Mouse (Mus musculus) adrenal gland, postnatal 10 days (tissue): ENCODE measurements around the gene Rpl26. TPM values are rescaled to one million over a fixed set of nuclear protein-coding genes. Genes with fewer than 3 reads are reported as not detected.
"Not testable (repeated sequence)": the region's sequence is repeated elsewhere in the genome, so short reads cannot be mapped to it uniquely, and the experiment has no call there.

Experiments used
- DNase-seq: peaks from one replicate; pipeline ENCODE4 v3.0.0; 2021; ENCODE audit warnings: mixed read lengths
- total RNA-seq, 2 experiments: library from RNA; stranded (reverse); gene quantifications; 2 replicates each; pipeline ENCODE4 v1.2.3; 2021

Gene Rpl26
- total RNA-seq, 2 experiments from 2014 or later, result 1,288 to 1,295 TPM

DNA sequence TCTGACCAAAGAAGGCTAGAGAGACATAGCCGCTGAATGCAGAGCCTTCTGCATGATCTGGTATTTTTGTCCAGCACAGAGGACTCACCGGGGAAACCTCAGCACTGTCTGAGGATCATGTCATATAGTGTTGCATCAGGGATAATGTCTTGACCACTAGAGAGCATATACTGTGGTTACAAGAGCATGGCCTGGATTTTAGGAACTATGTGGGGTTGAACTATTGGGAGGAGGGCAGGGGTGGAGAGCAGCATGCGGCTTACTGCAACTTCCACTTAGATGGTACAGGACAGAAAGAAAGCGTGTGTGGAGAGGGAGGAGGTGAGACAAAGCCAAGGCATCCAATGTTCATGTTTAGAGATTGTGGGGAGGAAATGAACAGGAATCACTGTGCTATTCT, 13.2 kb downstream of the Rpl26 start:
- DNase-seq, result no peak

GRCm38 (mm10) chr11:68923191-68923590, 21.8 kb downstream of the Rpl26 start:
- DNase-seq, result no peak

DNA sequence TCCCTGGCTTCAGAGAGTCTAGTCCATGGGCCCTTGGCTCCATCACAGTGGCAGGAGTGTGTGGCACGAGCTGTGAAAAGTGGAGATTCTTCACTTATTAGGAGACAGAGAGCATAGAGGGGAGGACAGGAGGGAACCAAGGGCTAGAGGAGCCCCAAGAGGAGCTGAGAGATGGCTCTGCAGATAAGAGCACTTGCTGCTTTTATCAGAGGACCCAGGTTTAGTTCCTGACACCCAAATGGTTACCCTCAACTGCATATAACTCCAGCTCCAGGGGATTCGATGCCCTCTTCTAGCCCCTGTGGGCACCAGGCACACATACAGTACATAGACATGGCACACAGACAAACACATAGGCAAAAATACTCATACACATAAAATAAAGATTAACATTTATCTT, 23.4 kb downstream of the Rpl26 start:
- no peak for DNase-seq

DNA sequence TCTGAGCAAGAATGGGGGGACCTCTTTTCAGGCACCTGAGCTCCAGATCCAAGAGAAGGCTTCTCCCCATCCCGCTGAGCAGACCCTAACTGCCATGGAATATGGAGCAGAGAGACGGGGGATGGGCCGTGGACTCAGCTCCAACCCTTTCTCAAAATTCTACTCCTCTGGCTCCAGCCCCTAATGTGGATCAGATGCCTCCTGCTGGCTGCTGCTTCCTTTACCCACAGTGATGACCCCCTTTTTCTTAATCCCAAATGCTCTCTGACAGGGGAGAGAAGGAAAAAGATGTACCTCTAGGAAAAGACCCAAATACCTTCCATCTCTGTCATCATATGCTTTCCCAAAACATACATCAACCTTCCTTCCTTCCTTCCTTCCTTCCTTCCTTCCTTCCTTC, 25.6 kb downstream of the Rpl26 start, which contains the start of gene Odf4:
TSS of gene Odf4 (minus strand) at position 101 of the 400 bp plus-strand sequence.
- no peak for DNase-seq

- DNase-seq, result no peak
Observed at GRCm38 (mm10) chr11:68929947-68930346, 28.6 kb downstream of the Rpl26 start.

DNA sequence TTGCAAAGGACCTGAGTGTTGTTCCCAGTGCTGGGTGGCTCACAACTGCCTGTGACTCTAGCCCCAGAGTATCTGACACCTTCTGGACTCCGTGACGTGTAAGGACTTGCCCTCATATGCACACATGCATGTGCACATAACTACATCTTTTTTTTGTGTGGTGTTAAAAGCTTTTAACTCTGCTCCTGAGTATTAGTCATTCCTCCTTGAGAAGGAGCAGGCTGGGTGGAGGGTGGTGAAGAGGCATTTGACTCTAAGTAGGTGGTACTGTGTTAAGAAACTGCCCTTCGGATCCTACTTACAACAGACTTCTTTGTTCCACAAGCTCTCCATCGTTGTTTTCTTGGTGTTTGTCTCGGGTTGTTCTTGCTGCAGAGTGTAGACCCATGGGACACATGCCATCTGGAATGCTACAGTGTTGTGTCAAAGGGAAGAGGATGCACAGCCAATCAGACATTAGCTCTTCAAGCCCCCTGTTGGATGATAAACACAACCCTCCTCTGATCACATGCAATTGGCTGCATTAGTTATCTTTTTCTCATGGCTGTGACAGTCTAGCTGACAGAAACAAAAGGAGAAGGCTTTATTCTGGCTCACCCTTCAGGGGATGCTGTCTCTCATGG, 32.6 kb downstream of the Rpl26 start:
- no peak for DNase-seq

GRCm38 (mm10) chr11:68936951-68937350, 35.6 kb downstream of the Rpl26 start:
- not testable (repeated sequence) for DNase-seq

DNA sequence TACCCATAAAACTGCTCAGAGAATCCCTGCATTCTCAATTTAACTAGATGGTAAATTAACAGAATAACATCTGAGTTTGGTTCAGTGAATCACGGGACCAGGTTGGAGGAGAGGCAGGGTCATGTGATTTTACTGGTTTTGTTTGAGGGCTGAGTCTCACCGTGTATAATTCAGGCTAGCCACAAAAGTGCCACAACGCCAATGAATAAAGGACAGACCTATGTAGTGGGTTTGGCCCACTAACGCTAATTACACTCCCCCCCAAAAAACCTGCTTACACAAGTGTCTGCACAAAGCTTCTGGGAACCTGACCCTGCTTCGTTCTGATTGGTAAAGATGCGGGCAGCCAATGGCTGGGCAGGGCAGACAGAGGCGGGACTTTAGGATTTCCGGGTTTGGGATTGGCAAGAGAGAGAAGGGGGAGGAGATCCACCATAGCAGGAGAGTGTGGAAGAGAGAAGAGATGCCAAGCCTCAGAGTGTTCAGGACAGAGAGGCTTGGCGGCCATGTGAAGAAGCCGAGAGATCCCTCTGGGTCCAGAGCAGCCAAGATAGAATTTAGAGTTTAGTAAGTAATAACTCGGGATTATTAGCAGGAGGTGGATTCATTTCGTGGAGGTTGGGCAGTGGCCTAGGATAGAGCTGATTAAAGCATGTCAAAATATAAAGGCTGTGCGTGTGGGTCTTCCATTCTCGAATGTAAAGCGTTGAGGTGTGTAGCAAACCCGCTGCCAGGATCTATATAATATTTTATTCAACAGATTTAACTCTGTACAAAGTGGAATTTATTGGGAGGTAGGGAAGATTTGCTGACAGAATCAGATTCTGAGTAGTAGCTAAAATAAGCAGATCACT, 38.3 kb downstream of the Rpl26 start:
- DNase-seq, result peak; percentile 90

DNA sequence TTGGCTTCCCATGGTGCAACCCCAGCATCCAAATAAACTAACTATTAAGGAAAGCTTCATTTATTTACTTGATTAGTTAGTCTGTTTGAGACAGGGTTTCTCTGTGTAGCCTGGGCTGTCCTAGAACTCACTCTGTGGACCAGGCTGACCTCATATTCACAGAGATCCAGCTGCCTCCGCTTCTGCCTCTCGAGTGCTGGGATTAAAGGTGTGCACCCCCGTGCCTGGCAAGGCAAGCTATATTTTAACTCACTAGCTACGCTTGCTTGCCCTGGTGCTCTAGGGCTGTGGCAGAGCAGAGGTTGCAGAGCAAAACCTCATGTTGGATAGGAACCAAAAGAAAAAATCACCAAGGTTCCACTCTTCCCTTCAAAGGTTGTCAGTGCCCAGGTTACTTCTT, 39.1 kb downstream of the Rpl26 start:
- DNase-seq, result no peak

- no peak for DNase-seq
Observed at GRCm38 (mm10) chr11:68942731-68943130, 41.3 kb downstream of the Rpl26 start.

DNA sequence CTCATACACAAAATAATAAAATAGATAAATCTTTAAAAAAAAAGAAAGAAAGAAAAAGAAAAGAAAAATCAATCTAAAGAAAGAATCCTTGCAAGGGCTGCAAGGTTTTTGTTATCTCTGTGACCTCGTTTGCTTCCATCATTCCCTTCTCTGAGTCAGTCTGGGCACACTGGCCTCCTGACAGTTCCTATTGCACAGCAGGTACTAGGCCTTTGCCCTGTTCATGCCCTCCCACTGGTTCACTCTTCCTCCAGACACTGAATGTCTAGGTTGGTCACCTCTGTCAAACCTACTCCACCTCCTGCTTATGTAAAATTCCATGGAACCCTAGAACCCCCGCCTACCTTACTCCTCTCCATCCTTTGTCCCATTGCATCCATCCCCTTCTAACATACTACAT, 43.9 kb downstream of the Rpl26 start:
- no peak for DNase-seq

DNA sequence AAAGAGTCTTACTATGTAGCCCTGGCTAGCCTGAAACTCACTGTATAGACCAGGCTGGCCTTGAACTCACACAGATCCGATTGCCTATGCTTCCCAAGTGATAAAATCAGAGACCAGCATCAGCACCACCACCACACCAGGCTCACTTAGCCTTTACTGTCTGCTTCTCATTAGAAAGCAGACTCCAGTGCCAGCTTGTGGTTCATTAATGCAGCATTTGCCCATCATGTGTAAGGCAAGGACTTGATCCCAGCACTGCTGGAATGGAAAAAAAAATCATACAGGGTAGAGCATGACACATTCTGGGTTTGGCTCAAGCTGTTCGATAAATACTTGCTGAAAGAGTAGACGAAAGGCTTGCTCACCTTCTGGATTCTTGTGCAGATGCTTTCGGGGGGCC, 44.6 kb downstream of the Rpl26 start:
- no peak for DNase-seq

DNA sequence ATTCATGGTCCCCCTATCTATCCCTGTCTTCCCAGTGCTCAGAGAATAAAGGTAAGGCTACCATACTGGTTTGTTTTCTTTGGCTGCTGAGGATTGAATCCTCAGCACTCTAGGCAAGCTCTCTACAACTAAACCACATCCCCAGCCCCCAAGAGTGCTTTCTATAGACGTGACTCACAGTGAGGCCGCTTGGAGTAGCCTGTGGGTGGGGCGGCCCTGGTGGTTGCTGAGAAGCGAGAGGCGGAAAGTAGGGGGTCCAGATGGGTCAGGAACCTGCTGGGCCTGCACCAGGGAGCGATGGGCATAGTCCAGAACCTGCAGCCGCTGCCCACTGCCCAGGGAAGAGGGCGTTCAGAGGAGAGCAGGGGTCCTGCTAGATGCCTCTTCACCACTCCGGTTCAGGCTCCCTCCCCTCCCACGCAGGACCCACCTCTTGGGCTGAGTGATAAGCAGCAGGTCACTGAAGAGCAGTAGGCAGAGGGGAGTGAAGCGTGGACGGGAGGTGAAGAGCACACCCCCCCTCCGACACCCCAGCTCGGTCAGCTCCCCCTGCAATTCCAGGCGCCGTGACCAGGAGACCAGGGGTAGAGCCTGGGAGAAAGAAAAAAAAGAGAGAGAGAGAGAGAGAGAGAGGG, 45.5 kb downstream of the Rpl26 start:
- no peak for DNase-seq

DNA sequence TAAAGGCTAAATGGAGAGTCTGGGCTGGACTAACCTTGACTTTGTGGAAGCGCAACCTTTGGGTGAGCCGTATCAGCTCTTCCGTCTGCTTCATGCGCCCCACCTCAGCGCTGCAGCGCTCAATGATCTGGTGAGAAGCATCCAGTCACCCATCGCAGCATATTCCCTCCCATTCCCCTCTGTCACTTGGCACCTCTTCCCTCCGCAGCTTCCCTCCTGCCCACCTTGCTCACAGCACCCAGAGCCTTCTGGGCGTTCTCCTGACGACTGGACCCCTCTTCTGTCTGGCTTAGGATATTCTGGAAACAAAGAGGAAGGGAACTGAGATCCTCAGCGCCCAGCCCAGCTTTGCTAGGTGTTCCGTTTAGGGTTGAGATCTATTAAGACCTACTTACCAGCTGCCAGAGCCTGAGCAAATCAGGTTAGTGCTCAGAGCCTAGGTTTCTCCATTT, 46.2 kb downstream of the Rpl26 start:
- no peak for DNase-seq

DNA sequence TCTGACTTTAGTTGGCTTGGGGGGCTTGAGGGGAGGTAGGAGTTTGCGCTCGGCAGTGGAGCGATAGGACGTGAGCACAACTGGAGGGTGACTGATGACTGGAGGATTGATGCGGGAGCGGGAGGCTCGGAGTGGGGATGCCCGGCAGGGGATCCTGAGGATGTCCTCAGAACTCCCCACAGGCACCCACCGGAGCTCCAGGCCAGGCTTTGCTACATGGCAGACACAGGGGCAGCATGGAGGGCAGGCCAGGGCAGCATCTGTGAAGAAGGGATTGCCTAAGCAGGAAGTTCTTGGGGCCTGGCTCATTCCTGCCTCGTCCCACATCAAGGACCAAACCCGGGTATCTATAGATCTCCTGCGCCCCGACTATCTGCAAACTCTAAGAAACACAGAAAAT, 52.5 kb downstream of the Rpl26 start:
- no peak for DNase-seq

DNA sequence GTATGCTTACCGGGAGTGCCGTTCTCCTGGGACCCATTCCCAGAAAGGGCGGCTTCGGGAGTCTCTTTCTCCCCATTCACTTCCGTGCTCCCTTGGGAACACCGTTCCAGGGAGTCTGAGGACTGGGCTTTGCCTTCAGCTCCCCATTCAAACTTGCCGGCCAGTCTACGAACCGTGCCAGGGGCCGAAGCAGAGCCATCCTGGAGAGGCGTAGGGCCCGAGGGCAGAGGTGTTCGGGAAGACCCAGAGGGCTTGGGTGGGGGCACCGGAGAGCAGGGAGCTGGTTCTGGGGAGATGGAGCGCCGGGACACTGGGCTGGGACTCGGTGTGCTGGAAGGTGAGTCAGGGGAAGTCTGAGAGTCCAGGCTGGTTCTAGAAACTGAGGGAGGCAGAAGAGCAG, 53.0 kb downstream of the Rpl26 start:
- DNase-seq, result no peak

GRCm38 (mm10) chr11:68955473-68955872, 54.1 kb downstream of the Rpl26 start:
- DNase-seq, result no peak

- no peak for DNase-seq
Observed at GRCm38 (mm10) chr11:68956107-68956506, 54.7 kb downstream of the Rpl26 start.

Other genes with a start within 250 kb of the Rpl26 start
- 10 to 100 TPM; 38.9 to 48.6 TPM for gene Myh10, start 210.0 kb upstream of the Rpl26 start, total RNA-seq
- 10 to 100 TPM; 57.2 to 72.8 TPM for gene Ndel1, start 29.7 kb upstream of the Rpl26 start, total RNA-seq
- gene Rnf222, start 13.0 kb upstream of the Rpl26 start, total RNA-seq, result under 1 TPM; 0.09 to 0.12 TPM
- under 1 TPM; 0.27 to 0.60 TPM for gene Odf4, start 25.5 kb downstream of the Rpl26 start, total RNA-seq
- gene Arhgef15, start 55.9 kb downstream of the Rpl26 start, total RNA-seq, result 10 to 100 TPM; 25.4 to 35.9 TPM
- 10 to 100 TPM; 28.5 to 32.9 TPM for gene Slc25a35, start 66.5 kb downstream of the Rpl26 start, total RNA-seq
- 10 to 100 TPM; 20.4 to 24.7 TPM for gene Rangrf, start 73.6 kb downstream of the Rpl26 start, total RNA-seq
- gene Pfas, start 106.9 kb downstream of the Rpl26 start, total RNA-seq, result 10 to 100 TPM; 23.8 to 32.9 TPM
- gene Ctc1, start 114.3 kb downstream of the Rpl26 start, total RNA-seq, result 10 to 100 TPM; 25.3 to 30.0 TPM
- 10 to 100 TPM; 16.2 to 22.5 TPM for gene Aurkb, start 144.1 kb downstream of the Rpl26 start, total RNA-seq
- 10 to 100 TPM; 19.1 to 22.1 TPM for gene Borcs6, start 158.1 kb downstream of the Rpl26 start, total RNA-seq
- gene Tmem107, start 169.2 kb downstream of the Rpl26 start, total RNA-seq, result 10 to 100 TPM; 13.2 to 13.8 TPM
- gene Vamp2, start 186.9 kb downstream of the Rpl26 start, total RNA-seq, result 100 to 1,000 TPM; 104 to 143 TPM
- gene Per1, start 193.6 kb downstream of the Rpl26 start, total RNA-seq, result 100 to 1,000 TPM in 1 of 2 experiments, 10 to 100 TPM in 1; 63.1 to 157 TPM
- gene Hes7, start 218.8 kb downstream of the Rpl26 start, total RNA-seq, result under 1 TPM; 0.18 to 0.36 TPM
- under 1 TPM; 0.48 to 0.66 TPM for gene 9130213A22Rik, start 221.0 kb downstream of the Rpl26 start, total RNA-seq
- under 1 TPM; 0.60 to 0.76 TPM for gene Aloxe3, start 224.3 kb downstream of the Rpl26 start, total RNA-seq